Mouse (Mus musculus): Measurements from ENCODE around the gene Krt39.

- TF ChIP-seq POLR2A (IDR thresholded peaks at IDR 0.05; ENCODE audit: control insufficient read depth in 1 of 2, insufficient read depth in 1 of 2, low read depth in 1 of 2, low read length in 2 of 2, poor library complexity in 1 of 2), result no peak
- no peak for TF ChIP-seq NRF1 (IDR thresholded peaks at IDR 0.05; ENCODE audit: insufficient read depth, low read depth, low read length, poor library complexity, severe bottlenecking)
- TF ChIP-seq CTCF (IDR thresholded peaks at IDR 0.05 in 2 of 3, conservative IDR thresholded peaks at IDR 0.05 in 1 of 3; ENCODE audit: control insufficient read depth in 1 of 3, insufficient read depth in 1 of 3, low read depth in 2 of 3, low read length in 3 of 3, poor library complexity in 1 of 3, severe bottlenecking in 1 of 3), result no peak
Measured at GRCm38 (mm10) chr11:99493574-99493850, 27.6 kb downstream of the Krt39 start.
